Mouse (Mus musculus): ENCODE results near the gene Timm13.

The Timm13 gene

GRCm38 (mm10) chr10:80900318-80901247 lies at the start of gene Timm13:
Gene Timm13 (minus strand): TSS chr10:80900969.
- DNase-seq (ENCODE audit: low spot score): peak; percentile 100

- no peak for DNase-seq (ENCODE audit: low spot score)
Observed at GRCm38 (mm10) chr10:80950314-80950713, 49.5 kb upstream of the Timm13 start.

GRCm38 (mm10) chr10:80949081-80949480 lies 48.3 kb upstream of the Timm13 start:
- DNase-seq (ENCODE audit: low spot score): no peak

GRCm38 (mm10) chr10:80948570-80948969 lies 47.8 kb upstream of the Timm13 start:
- no peak for DNase-seq (ENCODE audit: low spot score)

- DNase-seq (ENCODE audit: low spot score): no peak
Observed at GRCm38 (mm10) chr10:80947802-80948201, 47.0 kb upstream of the Timm13 start.

GRCm38 (mm10) chr10:80946684-80947437 lies 46.1 kb upstream of the Timm13 start:
- no peak for DNase-seq (ENCODE audit: low spot score)

- DNase-seq (ENCODE audit: low spot score): no peak
Observed at GRCm38 (mm10) chr10:80944231-80944630, 43.5 kb upstream of the Timm13 start.

GRCm38 (mm10) chr10:80943701-80944100 lies 42.9 kb upstream of the Timm13 start:
- no peak for DNase-seq (ENCODE audit: low spot score)

- DNase-seq (ENCODE audit: low spot score): no peak
Observed at GRCm38 (mm10) chr10:80942919-80943318, 42.1 kb upstream of the Timm13 start.

- no peak for DNase-seq (ENCODE audit: low spot score)
Observed at GRCm38 (mm10) chr10:80940988-80941347, 40.2 kb upstream of the Timm13 start.

GRCm38 (mm10) chr10:80940320-80940987 lies 39.7 kb upstream of the Timm13 start:
- peak; percentile 76 for DNase-seq (ENCODE audit: low spot score)

- peak; percentile 70 for DNase-seq (ENCODE audit: low spot score)
Observed at GRCm38 (mm10) chr10:80939671-80940070, 38.9 kb upstream of the Timm13 start.

GRCm38 (mm10) chr10:80938831-80939550 lies 38.2 kb upstream of the Timm13 start:
- DNase-seq (ENCODE audit: low spot score): no peak

- DNase-seq (ENCODE audit: low spot score): no peak
Observed at GRCm38 (mm10) chr10:80937646-80938045, 36.9 kb upstream of the Timm13 start.

GRCm38 (mm10) chr10:80936810-80937164 lies 36.0 kb upstream of the Timm13 start:
- DNase-seq (ENCODE audit: low spot score): no peak

GRCm38 (mm10) chr10:80936135-80936809 lies 35.5 kb upstream of the Timm13 start:
- no peak for DNase-seq (ENCODE audit: low spot score)

- no peak for DNase-seq (ENCODE audit: low spot score)
Observed at GRCm38 (mm10) chr10:80935698-80936097, 34.9 kb upstream of the Timm13 start.

- no peak for DNase-seq (ENCODE audit: low spot score)
Observed at GRCm38 (mm10) chr10:80935241-80935640, 34.5 kb upstream of the Timm13 start.

- DNase-seq (ENCODE audit: low spot score): no peak
Observed at GRCm38 (mm10) chr10:80934136-80934985, 33.6 kb upstream of the Timm13 start.

GRCm38 (mm10) chr10:80933421-80933979 lies 32.7 kb upstream of the Timm13 start:
- DNase-seq (ENCODE audit: low spot score): peak; percentile 74

All from yolk sac, embryonic 10.5 days (tissue).